Mouse (Mus musculus): Measurements from ENCODE around the gene Snd1.

GRCm38 (mm10) chr6:28857198-28858180, 382.6 kb downstream of the Snd1 start:
- TF ChIP-seq USF1 (IDR thresholded peaks at IDR 0.05; ENCODE audit: low read depth) = no peak
- TF ChIP-seq POLR2AphosphoS2 (IDR thresholded peaks at IDR 0.05; ENCODE audit: insufficient read length, low read depth) = no peak
- no peak for TF ChIP-seq POLR2A (IDR thresholded peaks at IDR 0.05; ENCODE audit: insufficient read length, low read depth)
- TF ChIP-seq TCF12 (IDR thresholded peaks at IDR 0.05; ENCODE audit: insufficient read depth, poor library complexity, severe bottlenecking) = no peak
- no peak for TF ChIP-seq CEBPB (IDR thresholded peaks at IDR 0.05; ENCODE audit: insufficient read depth, poor library complexity, severe bottlenecking)
- no peak for TF ChIP-seq MAX (IDR thresholded peaks at IDR 0.05; ENCODE audit: low read depth)

Measured in myocyte (in vitro differentiated cells).